Mouse (Mus musculus): Measurements from ENCODE around the gene BC147527. TPM values are rescaled to one million over a fixed set of nuclear protein-coding genes. Genes with fewer than 3 reads are reported as not detected.

BC147527 gene
- 0.04 and 0.09 TPM in 2 replicates for polyA plus RNA-seq (2012; rRNA removed)

GRCm38 (mm10) chr13:120299991-120300442 lies at the start of gene BC147527:
Gene BC147527, plus strand, starts transcription at chr13:120300392.

GRCm38 (mm10) chr13:120262870-120263269 lies 37.3 kb upstream of the BC147527 start, which contains the start of gene AF067061:
Gene AF067061, plus strand, starts transcription at chr13:120263114.

GRCm38 (mm10) chr13:120316578-120316977 lies 16.4 kb downstream of the BC147527 start, which contains the start of gene Tcstv3:
Gene Tcstv3, plus strand, starts transcription at chr13:120316878.

Other genes with a start within 250 kb of the BC147527 start
- 0.12 TPM in 1 of 2 replicates, not detected in the other for gene Gm21188, start 248.2 kb upstream of the BC147527 start, polyA plus RNA-seq (2012; rRNA removed)
- gene Gm20767, start 160.1 kb upstream of the BC147527 start, polyA plus RNA-seq (2012; rRNA removed): not detected in 2 replicates
- gene Gm21818, start 128.0 kb upstream of the BC147527 start, polyA plus RNA-seq (2012; rRNA removed): not detected in 2 replicates
- gene Gm21762, start 84.4 kb upstream of the BC147527 start, polyA plus RNA-seq (2012; rRNA removed): not detected in 2 replicates
- gene Gm21731, start 61.3 kb upstream of the BC147527 start, polyA plus RNA-seq (2012; rRNA removed): not detected in 2 replicates
- gene AF067061, start 37.3 kb upstream of the BC147527 start, polyA plus RNA-seq (2012; rRNA removed): not detected in 2 replicates
- gene Tcstv3, start 16.5 kb downstream of the BC147527 start, polyA plus RNA-seq (2012; rRNA removed): not detected in 2 replicates

All from central nervous system, embryonic 18 days (tissue).